Comparison of ENCODE assay signal across 18 mouse cellular contexts in the genomic region with DNA sequence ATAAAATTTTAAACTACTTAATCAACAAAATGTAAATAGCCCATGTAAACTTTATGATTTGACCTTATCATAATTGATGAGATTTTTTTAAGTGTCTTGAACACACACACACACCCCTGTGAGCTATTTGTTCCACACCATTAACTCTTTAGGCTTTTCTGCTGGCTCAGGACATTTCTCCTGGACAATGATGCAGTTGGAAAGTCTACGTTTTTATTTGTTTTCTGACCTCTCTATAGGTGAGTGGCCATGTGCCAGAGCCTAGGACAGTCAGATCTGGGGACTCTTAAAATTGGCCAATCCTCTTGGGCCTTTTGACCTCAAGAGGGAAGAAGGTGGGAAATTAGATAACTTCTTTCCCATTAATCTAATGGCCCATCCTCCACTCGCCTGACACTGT.
"Had no signal": no experiment of that assay in that cellular context is flagged by ENCODE, and none has a peak within 500 bp of the region (broad histone marks: within the 10 kb centered on the region; RNA-seq: fewer than 3 reads in every experiment).

No protein-coding gene starts in this region.

- H3K9me3 ChIP-seq: liver, embryonic 15.5 days; lung, embryonic 15.5 days; megakaryocyte, embryonic 14.5 days; midbrain, embryonic 15.5 days; neural tube, embryonic 13.5 days; stomach, embryonic 15.5 days had no signal

- H3K4me2 ChIP-seq: liver, embryonic 15.5 days; lung, embryonic 15.5 days; midbrain, embryonic 11.5 days; midbrain, embryonic 15.5 days; neural tube, embryonic 13.5 days; stomach, embryonic 15.5 days had no signal

- H3K4me3 ChIP-seq: liver, embryonic 15.5 days; lung, embryonic 15.5 days; megakaryocyte, embryonic 14.5 days; midbrain, embryonic 15.5 days; neural tube, embryonic 13.5 days; stomach, embryonic 15.5 days had no signal

- H3K9ac ChIP-seq: liver, embryonic 15.5 days; liver, postnatal 0 days; lung, embryonic 15.5 days; midbrain, embryonic 15.5 days; neural tube, embryonic 13.5 days; stomach, embryonic 15.5 days had no signal

- H3K27ac ChIP-seq: liver, embryonic 15.5 days; lung, embryonic 15.5 days; macrophage; midbrain, embryonic 15.5 days; neural tube, embryonic 13.5 days; stomach, embryonic 15.5 days; stomach, postnatal 0 days had no signal

- H3K27me3 ChIP-seq: liver, embryonic 15.5 days; lung, embryonic 15.5 days; megakaryocyte, embryonic 14.5 days; midbrain, embryonic 15.5 days; neural tube, embryonic 13.5 days; stomach, embryonic 15.5 days had no signal

- ATAC-seq: liver, postnatal 0 days; lung, postnatal 0 days; midbrain, embryonic 15.5 days had no signal

- DNase-seq: liver, postnatal 0 days; lung, adult 2 months; lung, postnatal 14 days; lung, postnatal 36 days; right cerebral cortex, postnatal 14 days; thymus, adult 2 months; thymus, postnatal 25 days; thymus, postnatal 4 days had no signal

- H3K36me3 ChIP-seq: liver, embryonic 15.5 days; lung, embryonic 15.5 days; midbrain, embryonic 15.5 days; neural tube, embryonic 13.5 days; stomach, embryonic 15.5 days had no signal

- H3K4me1 ChIP-seq: liver, embryonic 15.5 days; lung, embryonic 15.5 days; megakaryocyte, embryonic 14.5 days; midbrain, embryonic 15.5 days; stomach, embryonic 15.5 days had no signal
